Mouse (Mus musculus) c-Kit-positive CD71-positive TER-119-negative erythroid progenitor cells, embryonic 14.5 days (primary cell): ENCODE measurements around the gene Creb5.

Experiments
- DNase-seq: peaks from one replicate; pipeline ENCODE4 v3.0.0-alpha.2; 2013; ENCODE audit warnings: low read depth

The Creb5 gene

DNA sequence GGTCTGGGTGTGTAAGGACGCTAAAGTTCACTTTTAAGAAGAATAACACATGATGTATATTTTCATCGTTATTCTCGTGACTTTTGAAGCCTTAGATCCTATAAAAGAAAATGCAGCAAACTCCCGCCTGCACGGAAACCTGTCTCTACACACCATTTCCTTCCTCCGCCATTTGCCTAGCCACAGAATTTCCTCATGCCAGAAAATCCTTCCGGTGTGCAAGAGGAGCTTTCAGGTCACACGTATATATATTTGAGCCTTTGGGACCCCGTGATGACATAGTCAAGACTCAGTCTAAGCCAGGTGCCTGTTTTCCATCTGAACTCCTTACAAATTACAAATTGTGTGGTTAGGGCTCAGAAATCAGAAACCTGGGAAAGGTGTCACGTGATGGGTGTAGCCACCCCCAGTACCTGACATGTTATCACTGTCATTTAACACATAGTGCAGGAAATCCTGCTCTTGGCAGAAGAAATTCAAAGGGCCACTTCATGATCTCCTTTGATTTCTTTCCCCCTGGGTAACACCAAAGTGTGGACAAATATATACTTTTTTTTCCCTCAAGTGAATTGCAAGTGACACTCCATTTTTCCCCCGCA lies 158.9 kb downstream of the Creb5 start:
- DNase-seq = no peak

DNA sequence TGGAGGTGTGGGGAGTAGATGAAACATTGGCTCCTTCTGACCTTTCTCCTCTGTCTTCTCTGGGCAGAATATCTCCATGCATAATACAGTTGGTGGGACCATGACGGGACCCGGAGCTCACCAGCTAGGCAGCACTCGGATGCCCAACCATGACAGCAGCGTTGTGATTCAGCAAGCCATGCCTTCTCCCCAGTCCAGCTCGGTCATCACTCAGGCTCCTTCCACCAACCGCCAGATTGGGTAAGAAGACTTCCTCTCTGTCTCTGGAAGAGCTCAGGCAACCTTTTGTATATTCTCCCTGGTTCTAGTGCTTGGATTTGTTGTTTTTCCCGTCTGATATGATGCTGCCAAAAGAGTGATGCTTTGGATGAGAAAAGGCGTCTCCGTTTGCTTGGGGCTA lies 160.4 kb downstream of the Creb5 start:
- no peak for DNase-seq

DNA sequence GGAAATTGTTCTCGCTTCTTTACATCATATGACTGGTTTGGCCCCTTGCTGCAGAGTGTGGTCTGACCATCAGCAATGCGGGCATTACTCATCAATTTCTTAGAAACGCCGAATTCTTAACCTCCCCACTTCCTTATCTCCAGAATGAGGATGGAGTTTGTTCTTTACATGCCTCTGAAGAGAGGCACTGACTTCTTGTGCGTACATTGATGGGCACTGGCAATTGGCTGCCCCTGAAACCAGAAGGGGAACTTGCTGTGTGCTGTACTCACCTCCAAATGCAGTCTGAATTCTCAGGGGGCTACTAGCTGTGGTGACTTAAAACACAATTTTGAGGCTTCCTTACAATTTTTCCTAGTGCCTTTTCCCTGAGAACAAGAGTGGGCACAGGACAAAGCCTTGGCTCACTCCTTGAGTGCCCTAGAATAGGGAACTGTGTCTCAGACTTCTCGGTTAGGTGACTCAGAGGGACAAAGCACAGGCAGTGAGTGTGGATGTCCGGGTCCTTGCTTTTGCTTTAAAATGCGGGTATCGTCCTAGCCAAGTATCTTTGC lies 161.3 kb downstream of the Creb5 start:
- DNase-seq = no peak

DNA sequence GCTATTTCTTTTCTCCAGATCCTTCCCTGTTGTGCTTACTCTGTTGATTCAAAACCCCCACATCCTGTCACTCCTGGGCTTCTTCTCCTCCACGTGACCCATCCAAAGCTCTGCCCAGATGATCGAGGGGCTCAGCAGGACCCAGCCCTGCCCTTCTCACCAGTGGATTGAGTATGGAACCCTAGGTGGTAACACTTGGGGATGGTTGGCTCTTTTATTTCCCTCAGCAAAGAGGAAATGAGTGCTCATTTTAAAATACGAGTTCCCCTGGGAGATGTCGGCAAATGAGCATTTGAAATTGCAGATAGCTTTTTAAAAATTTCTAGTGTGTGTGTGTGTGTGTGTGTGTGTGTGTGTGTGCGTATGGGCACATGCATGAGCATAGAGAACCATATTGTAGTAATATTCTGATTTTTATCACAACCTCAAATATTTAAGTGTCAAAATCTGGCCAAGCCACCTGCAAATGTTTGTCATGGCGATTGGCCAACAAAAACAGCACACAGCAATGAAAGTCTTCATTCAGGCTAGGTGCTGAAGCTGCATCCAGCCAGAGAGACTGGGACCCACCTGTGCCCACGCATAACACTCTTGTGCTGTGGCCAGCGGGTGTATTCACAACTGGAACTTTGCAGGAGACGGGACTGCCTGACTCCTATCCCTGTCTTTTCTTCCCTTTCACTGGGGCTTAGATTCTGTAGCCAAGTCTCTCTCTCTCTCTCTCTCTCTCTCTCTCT lies 162.5 kb downstream of the Creb5 start:
- DNase-seq = no peak

DNA sequence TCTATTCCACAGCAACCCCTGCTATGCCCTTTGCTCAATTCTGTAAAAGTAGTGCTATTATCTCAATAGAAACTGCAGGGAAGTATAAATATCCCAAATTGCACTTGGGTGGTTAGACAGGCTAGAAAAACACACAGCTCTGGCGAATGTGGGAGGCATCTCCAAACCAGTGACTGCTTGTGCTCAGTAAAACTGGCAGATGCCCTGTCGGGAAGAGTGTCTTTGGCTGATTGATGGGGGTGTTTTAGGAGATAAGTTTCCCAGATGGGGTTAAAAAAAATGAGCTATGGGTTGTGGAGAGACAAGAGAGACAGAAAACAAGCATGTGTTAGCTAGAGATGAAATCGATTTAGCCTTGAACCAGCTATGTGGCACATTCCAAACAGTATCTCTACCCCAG lies 163.4 kb downstream of the Creb5 start:
- no peak for DNase-seq

DNA sequence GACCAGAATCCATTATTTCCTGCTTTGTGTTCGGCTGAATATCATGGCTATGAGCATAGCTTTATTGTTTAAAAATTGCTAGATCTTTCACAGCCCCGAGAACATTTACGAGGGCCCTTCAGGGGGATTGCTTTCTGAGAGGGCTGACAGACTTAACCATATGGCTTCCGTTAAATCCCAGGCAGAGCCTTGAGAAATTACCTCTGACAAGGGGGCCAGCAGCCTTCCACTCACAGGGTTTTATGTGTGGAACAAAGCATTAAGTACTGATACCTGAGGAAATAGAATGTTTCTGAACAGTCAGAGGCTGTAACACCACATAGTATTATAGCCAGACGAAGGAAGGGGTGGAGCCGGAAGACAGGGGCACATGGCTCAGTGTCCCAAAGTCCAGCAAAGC lies 165.2 kb downstream of the Creb5 start:
- no peak for DNase-seq

DNA sequence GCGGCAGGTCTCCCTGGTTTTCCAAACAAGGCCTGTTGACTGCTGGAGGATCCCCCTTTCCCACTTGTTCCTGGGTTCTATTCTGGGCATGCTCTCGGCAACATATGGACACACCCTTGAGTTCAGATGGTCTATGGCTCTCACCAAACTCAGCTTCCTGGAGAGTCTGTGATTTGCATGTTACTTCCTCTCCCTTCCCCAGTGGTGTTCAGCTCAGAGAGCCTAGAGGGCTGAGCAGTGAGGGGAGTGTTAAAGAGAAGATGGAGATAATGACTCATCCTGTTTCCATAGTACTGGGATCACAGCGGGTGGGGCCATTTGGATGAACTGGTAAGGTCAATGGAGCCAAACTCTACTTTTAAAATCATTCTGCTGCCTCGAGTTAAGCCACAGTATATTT lies 168.4 kb downstream of the Creb5 start:
- DNase-seq = no peak

DNA sequence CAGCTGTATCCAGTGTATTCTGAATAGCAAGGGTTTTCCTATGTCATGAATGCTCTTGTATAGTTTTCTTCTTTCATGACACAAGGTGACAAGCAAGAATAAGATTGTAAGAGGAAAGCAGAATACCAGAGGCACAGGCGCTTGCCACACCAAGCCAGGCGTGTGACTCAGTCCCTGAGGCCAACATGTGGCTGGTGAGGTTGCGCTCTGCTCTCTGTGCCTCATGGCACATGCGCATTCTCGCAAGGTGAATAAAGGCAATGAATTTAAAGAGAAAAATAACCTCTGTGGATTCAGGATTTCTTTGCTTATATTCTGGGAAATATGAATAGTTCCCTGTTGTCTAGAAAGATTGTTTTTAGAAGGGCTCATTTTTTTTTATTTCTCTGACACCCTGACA lies 169.0 kb downstream of the Creb5 start:
- DNase-seq = no peak

DNA sequence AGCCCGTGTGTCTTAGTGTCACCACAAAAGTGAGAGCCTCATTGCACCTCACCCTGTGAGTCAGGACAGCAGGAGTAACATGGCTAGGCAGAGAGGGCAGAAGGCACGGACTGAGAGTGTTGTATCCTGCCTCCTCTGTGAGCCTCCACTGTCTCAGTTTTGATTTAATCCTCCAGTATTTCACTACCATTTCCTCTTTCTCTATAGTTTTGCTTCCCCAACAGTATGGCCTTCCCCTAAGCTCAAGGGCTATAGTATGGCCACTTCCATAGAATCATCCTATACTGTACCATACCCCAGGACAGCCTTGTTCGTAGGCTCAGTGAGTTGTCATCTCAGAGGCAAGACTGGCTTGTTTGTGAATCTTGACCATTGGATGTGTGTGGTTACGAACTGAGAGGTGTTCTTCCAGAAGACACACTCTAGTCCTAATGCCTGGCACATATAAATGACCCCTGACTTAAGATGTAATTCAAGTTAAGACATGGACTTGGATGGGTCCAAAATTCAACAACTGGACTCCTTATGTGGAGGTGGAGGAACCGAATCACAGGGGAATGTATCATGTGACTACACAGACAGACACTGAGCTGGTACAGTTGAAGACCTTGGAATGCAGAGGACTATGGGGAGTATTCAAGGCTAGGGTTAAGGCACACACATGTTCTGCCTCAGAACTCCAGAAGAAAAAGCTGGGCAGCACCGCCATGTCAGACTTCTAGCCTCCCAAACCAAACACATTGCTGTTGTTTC lies 173.1 kb downstream of the Creb5 start:
- DNase-seq = no peak

DNA sequence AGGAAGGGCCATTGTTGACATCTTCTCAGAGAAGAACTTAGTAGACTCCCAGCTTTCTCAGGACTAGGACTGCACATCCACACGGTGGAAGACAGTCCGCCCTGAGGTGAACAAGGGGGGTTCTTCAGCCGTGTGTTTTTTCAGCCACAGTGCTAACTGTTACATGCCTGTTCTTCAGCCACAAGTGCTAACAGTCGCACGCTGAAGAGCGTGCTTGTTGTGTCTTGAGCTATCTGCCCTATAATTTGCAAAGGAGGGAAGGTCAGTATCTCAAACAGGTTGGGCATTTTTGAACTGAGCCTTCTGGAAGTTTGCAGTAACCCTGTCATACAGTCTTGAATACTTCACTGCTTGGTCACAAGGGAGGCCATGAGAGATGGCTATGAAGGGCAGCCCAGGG lies 174.0 kb downstream of the Creb5 start:
- no peak for DNase-seq

DNA sequence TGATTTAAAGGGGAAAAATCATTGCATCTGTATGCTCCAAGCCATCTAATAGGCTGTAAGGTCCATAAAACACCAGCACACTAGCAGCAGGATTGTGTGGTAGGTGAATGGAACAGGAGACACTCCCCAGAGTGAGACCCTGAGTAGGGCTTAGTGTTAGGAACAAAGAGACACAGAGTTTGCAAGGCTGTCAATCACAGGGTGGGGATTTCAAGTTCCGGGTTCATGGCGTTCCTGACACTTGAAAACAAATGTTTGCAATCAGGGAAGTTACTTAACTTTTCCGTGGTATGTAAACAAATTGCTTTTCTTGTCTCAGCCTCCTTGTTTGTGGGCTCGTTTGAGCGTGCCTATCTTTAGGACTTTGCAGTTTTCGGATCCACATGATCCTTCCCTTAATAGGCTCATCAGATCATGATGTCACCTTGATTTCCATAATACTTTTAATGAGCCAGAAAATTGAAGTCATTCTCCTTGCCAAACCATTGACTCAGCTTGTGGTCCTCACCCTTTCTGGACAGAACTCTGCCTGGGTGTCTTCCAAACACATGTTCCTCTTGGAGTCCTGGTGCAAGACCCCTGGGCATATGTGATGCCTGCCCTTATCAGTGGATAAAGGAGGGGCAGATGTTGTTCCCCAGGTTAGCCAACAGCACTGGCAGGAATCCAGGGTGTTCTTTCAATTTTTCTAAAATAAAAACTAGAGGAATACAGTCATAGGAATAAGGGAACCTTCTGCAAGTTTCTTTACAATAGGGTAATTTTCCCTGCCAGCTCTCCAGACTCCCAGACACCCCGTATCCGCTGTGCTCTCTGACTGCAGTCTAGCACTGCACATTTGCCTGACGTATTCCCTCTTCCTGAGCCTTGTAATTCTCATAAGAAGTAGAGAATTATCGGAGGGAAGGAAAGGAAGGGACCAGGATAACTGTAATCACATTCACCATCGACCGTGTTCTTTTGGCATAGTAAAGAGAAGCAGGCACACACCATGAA lies 175.0 kb downstream of the Creb5 start:
- no peak for DNase-seq

DNA sequence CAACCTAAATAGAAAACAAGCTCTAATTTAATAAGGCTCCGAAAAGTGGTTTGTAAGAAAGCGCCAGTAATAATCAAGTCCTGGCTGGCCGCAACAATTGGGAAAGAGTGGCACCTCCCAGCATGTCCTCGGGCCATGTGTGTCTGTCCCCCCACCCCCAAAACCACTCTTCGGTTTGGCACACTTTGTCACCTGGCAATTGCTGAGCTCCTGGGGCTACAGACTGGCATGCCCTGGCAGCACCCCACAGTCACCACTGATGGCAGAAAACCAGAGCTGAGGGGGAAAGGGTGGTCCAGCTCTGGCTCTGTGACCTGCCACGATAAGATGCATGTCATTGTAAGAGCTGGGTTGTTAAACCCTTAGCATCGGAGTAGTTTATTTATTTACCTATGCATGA lies 175.7 kb downstream of the Creb5 start:
- DNase-seq = no peak

DNA sequence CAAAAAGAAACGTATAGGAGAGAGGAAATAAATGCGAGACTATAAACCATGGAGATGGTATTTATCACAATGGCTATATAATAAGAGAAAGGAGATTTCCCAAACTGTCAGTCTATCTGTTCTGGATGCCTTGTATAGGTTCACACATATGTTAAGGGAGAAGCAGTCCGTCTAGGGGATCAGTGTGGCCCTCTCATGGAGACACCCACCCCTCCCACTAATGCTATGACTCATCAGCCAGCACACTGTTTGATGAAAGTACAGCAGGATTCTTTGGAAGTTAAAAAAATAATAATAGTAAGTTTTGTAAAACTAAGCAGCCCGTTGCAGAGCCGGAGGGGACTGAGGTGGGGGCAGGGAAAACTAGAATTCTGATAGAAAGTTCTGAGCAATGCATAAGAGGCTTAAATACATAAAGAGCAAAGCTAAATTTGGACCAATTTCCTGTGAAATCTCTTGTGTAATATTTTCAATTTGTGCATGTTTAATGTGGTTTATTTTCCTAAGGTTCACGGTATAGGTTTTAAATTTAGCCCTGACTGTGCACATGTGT lies 176.3 kb downstream of the Creb5 start:
- no peak for DNase-seq

DNA sequence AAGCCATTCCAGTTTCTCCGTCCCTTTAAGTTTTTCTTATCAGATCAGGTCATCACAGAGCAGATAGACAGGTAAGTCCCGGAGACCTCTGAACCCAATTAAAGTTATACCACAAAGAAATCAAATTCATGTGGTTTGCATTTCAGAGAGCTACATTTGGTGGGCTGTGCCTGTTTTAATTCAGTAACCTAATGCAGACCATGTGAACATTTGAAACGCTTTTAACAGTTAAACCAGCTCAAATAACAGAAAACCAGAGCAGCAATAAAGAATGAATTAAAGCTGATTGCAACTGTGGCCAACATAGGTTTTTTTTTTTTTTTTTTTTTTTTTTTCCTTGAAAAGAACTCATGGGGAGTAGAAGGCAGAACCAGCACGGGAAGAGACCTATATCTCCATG lies 182.1 kb downstream of the Creb5 start:
- no peak for DNase-seq

DNA sequence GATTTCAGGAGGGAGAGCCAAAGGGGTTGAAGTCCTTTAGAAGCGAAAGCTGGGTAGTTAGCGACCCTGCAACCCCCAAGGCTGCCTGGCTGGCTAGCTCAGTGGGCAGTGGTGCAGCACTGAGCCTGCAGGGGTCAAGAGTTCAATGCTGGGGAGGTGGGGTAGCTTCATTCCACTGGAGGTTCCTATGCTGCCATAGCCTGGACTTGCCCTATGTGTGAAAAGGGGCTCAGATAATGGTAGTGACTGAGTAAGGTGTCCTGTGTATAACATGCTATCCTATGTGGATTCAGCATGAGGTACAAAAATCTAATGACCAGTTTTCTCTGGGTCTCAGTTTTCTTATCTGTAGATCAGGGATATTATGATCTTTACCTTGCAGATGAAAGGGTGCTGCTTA lies 182.6 kb downstream of the Creb5 start:
- no peak for DNase-seq

DNA sequence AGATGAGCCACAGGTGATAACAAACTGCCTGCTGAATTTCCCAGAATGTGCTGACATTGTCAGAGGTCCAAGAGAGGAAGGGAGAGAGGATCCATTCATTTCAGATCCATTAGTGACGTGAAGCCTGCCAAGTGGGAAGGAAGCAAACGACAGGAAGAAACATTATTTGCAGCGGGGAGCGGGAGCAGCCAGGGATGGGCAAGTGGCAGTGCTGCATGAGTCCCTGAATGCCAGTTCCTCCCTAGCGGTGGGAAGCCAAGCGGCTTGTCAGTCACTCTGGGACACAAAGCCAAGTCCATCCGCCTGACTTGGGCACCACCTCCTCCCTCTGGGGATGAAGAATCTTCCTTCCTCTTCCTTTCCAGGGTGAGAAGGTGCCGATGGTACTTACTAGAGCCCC lies 183.5 kb downstream of the Creb5 start:
- DNase-seq = no peak

DNA sequence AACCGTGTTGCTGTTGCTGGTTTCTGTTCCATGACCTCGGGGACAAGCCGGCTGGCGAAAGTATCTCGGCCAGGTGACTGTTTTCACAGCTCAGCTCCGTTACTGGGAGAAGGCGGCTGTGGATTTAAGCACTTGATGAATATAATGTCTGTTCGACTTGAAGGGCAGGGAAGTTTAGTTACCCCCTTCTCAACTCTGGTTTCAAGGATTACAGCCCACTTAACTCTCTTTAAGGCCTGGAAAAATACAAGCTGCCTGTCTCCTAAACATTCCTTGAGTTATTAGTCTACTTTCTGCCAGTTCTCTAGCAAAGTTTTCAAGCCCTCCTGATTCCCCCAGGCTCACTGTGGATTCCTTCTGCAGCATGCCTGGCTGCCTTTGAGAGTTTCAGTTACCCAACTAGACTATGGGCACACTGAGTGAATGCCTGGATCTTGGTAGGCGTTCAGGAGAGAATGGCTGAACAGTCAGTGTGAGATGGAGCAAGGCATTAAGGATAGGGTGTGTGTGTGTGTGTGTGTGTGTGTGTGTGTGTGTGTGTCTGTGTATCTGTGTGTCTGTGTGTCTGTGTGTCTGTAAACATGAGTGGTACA lies 184.0 kb downstream of the Creb5 start:
- no peak for DNase-seq

DNA sequence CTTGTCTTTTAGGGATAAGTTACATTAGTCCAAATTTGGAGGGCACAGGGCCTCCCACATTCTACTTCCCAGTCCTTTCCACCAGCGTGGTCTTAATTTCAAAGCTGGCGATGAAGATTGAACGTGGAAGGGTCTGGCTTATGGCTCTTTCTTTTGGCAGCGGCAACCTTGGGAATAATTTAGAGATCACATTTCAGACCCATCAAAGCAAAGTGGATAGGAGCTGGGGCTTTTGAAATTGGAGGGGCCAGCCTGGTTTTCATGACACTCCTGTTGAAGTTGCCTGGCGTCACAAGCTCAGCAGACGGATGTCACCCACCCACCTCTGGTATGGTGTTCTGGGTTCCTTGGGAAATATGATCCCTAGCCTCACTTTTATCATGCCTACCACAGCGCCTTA lies 185.7 kb downstream of the Creb5 start:
- DNase-seq = no peak

DNA sequence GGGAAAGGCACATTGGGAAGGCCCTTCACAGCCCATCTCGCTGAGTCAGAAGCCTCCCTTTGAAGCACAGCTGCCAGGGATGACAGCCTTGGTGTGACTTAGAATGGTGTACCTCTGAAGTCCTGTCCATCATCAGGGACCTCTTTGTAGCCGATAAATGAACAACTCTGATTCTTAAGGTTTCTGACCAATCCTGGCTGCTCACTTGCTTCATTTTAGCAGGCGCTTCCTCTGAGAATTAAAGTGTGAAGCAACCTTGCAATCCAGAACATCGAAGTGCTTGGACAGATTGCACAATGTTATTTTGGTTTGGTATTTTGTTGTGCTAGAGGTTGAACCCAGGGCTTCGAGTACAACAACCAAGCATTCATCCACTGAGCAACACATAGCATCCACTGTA lies 190.4 kb downstream of the Creb5 start:
- no peak for DNase-seq

DNA sequence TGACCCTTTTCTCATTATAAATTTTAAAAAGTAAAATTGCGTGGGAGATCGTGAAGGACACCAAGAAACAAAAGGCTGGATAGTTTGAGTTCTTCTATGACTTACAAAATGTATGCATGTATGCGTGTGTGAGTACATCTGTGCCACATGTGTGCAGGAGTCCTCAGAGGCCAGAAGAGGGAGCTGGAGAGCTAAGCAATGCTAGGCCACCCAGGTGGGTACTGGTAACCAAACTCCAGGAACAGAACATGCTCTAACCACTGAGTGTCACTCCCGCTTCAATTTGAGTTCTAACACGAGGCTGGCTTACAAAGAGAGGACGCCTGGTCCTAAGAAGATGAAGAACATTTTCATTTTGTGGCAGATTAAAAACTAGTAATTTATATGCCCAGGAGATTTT lies 203.8 kb downstream of the Creb5 start:
- DNase-seq = no peak

DNA sequence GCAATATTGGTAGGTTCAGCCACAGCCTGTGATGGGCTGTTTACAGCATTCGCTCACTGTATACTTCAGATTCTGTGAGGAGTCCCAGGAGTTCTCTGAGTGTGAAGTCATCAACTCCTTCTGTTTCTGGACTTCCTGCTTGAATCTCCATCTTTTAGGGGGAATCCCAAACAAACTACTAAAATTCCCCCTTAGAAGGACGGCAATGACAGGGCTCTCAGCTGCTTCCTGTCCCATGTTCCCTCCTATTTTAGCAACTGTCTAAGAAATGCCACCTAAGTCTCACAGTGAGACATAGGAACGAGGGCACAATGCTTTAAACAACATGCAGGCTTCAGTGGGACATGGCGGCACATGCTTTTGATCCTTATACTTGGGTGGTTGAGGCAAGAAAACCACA lies 204.3 kb downstream of the Creb5 start:
- no peak for DNase-seq
